Mouse (Mus musculus) stomach, embryonic 15.5 days (tissue): Measurements from ENCODE around the gene Gdpd3. TPM values are rescaled to one million over a fixed set of nuclear protein-coding genes. Genes with fewer than 3 reads are reported as not detected.
"Not testable (repeated sequence)": the region's sequence is repeated elsewhere in the genome, so short reads cannot be mapped to it uniquely, and the experiment has no call there.

Experiments used
- ATAC-seq: fragments of 200-750 bp; cut with Nextera tagmentation; 2 replicates; pipeline ENCODE4 v1.8.0; 2017; ENCODE audit warnings: low read depth, moderate number of reproducible peaks, moderate TSS enrichment; ENCODE audit not compliant: insufficient read depth, low FRiP score
- H3K27ac ChIP-seq: fragments of 300-500 bp; sonication (generic); 2 replicates; pipeline ENCODE4 v1.5.1; 2015; ENCODE audit warnings: mild to moderate bottlenecking, inconsistent platforms
- H3K27me3 ChIP-seq: fragments of 300-500 bp; sonication (generic); replicated peaks from 2 replicates; pipeline ENCODE4 v1.6.1; 2015; ENCODE audit warnings: inconsistent platforms
- H3K36me3 ChIP-seq: fragments of 300-500 bp; sonication (generic); 2 replicates; pipeline ENCODE4 v1.6.1; 2015; ENCODE audit warnings: inconsistent platforms
- H3K4me1 ChIP-seq: fragments of 300-500 bp; sonication (generic); 2 replicates; pipeline ENCODE4 v1.6.1; 2015; ENCODE audit warnings: inconsistent platforms
- H3K4me2 ChIP-seq: fragments of 300-500 bp; sonication (generic); 2 replicates; pipeline ENCODE4 v1.6.1; 2015; ENCODE audit warnings: mild to moderate bottlenecking, inconsistent platforms
- H3K4me3 ChIP-seq: fragments of 300-500 bp; sonication (generic); replicated peaks from 2 replicates; pipeline ENCODE4 v1.5.1; 2015; ENCODE audit warnings: inconsistent platforms
- H3K9ac ChIP-seq: fragments of 300-500 bp; sonication (generic); 2 replicates; pipeline ENCODE4 v1.6.1; 2015; ENCODE audit warnings: inconsistent platforms
- H3K9me3 ChIP-seq: fragments of 300-500 bp; sonication (generic); 2 replicates; pipeline ENCODE4 v1.6.1; 2016; ENCODE audit warnings: inconsistent platforms
- WGBS: fragments of 180-500 bp; shearing (Covaris S2); methylation state at CpG from one replicate; pipeline ENCODE4 v1.1.7; 2015; 5-methylcytosine and 5-hydroxymethylcytosine counted together
- polyA plus RNA-seq: library from polyadenylated mRNA; unstranded; fragments of >200 nt; fragmentation: Nextera tagmentation; extraction: Ambion mirVana; gene quantifications from 2 replicates; pipeline ENCODE4 v1.2.1, GENCODE M21; 2015

Gene Gdpd3
- polyA plus RNA-seq, 1 experiment from 2014 or later, result 3.3 TPM

- not testable (repeated sequence) for H3K27ac ChIP-seq, H3K36me3 ChIP-seq, H3K4me2 ChIP-seq, H3K27me3 ChIP-seq, H3K9me3 ChIP-seq, H3K9ac ChIP-seq, H3K4me3 ChIP-seq, ATAC-seq
- 86% methylated on average over 7 of the region's 7 CpGs for WGBS
- peaks cover 47% of the 10 kb centered on the region for H3K4me1 ChIP-seq
Observed at GRCm38 (mm10) chr7:126779101-126779500, 13.0 kb downstream of the Gdpd3 start.

- peak; percentile 57 for ATAC-seq
- peaks cover 43% of the 10 kb centered on the region for H3K4me1 ChIP-seq
- no peaks in the 10 kb centered on the region for H3K9me3 ChIP-seq
- peaks cover 10% of the 10 kb centered on the region; the same call in 1 of the 2 replicates for H3K36me3 ChIP-seq
- H3K27me3 ChIP-seq, result no peaks in the 10 kb centered on the region
- H3K9ac ChIP-seq, result peak overlapping the region; percentile 24
- H3K4me2 ChIP-seq, result peak overlapping the region; percentile 89
- peak overlapping the region; percentile 60 for H3K27ac ChIP-seq
- under 1% methylated on average over 21 of the region's 21 CpGs for WGBS
- peak overlapping the region; percentile 46 for H3K4me3 ChIP-seq
Observed at GRCm38 (mm10) chr7:126779983-126780970, 14.1 kb downstream of the Gdpd3 start.

- no peak; the same call in 1 of the 2 replicates for ATAC-seq
- Histone ChIP-seq H3K9ac (peak within 1 kb of the TSS; percentile 24), H3K4me3 (peak within 1 kb of the TSS; percentile 46), H3K27me3 (no peaks in the 10 kb centered on the region), H3K9me3 (no peaks in the 10 kb centered on the region), H3K4me1 (peaks cover 38% of the 10 kb centered on the region), H3K36me3 (peaks cover 18% of the 10 kb centered on the region), H3K27ac (peak within 1 kb of the TSS; percentile 60), H3K4me2 (peak within 1 kb of the TSS; percentile 89)
- 7% methylated on average over 22 of the region's 22 CpGs for WGBS
Observed at GRCm38 (mm10) chr7:126780971-126781635, 15.0 kb downstream of the Gdpd3 start, which contains the start of gene Tbx6. Gene Tbx6 (plus strand): TSS chr7:126781483.

GRCm38 (mm10) chr7:126781661-126782370 is 15.7 kb downstream of the Gdpd3 start:
- peaks cover 25% of the 10 kb centered on the region for H3K36me3 ChIP-seq
- peaks cover 33% of the 10 kb centered on the region for H3K4me1 ChIP-seq
- peak overlapping the region; percentile 46; the same call in 1 of the 2 replicates for H3K4me3 ChIP-seq
- no peak for ATAC-seq
- no peaks in the 10 kb centered on the region for H3K9me3 ChIP-seq
- no peak overlapping the region for H3K9ac ChIP-seq
- peak overlapping the region; percentile 60; the same call in 1 of the 2 replicates for H3K27ac ChIP-seq
- peak overlapping the region; percentile 89 for H3K4me2 ChIP-seq
- H3K27me3 ChIP-seq, result no peaks in the 10 kb centered on the region
- 34% methylated on average over 11 of the region's 11 CpGs for WGBS

GRCm38 (mm10) chr7:126782693-126783092 is 16.6 kb downstream of the Gdpd3 start:
- Histone ChIP-seq H3K27me3 (no peaks in the 10 kb centered on the region), H3K36me3 (peaks cover 34% of the 10 kb centered on the region), H3K9ac (no peak overlapping the region), H3K4me2 (no peak overlapping the region), H3K9me3 (no peaks in the 10 kb centered on the region), H3K4me1 (peaks cover 25% of the 10 kb centered on the region), H3K4me3 (no peak overlapping the region), H3K27ac (no peak overlapping the region)
- WGBS, result 73% methylated on average over 13 of the region's 13 CpGs
- ATAC-seq, result no peak

GRCm38 (mm10) chr7:126784469-126784868 is 18.3 kb downstream of the Gdpd3 start:
- ATAC-seq, result no peak
- Histone ChIP-seq H3K9me3 (no peaks in the 10 kb centered on the region), H3K27ac (no peak overlapping the region), H3K4me3 (no peak overlapping the region), H3K4me2 (no peak overlapping the region), H3K36me3 (peaks cover 46% of the 10 kb centered on the region), H3K27me3 (no peaks in the 10 kb centered on the region), H3K9ac (no peak overlapping the region), H3K4me1 (peaks cover 21% of the 10 kb centered on the region)
- WGBS, result 87% methylated on average over 7 of the region's 7 CpGs

- Histone ChIP-seq H3K9me3 (no peaks in the 10 kb centered on the region), H3K27ac (no peak overlapping the region), H3K9ac (no peak overlapping the region), H3K4me2 (no peak overlapping the region), H3K4me1 (peaks cover 17% of the 10 kb centered on the region), H3K36me3 (peaks cover 46% of the 10 kb centered on the region), H3K4me3 (no peak overlapping the region), H3K27me3 (no peaks in the 10 kb centered on the region)
- ATAC-seq, result no peak
- WGBS, result 63% methylated on average over 4 of the region's 4 CpGs
Observed at GRCm38 (mm10) chr7:126785056-126785455, 18.9 kb downstream of the Gdpd3 start.

- H3K4me1 ChIP-seq, result peaks cover 14% of the 10 kb centered on the region; the same call in 1 of the 2 replicates
- no peaks in the 10 kb centered on the region for H3K27me3 ChIP-seq
- H3K9me3 ChIP-seq, result no peaks in the 10 kb centered on the region
- no peak for ATAC-seq
- no peak overlapping the region for H3K4me3 ChIP-seq
- no peak overlapping the region for H3K27ac ChIP-seq
- H3K9ac ChIP-seq, result no peak overlapping the region
- H3K36me3 ChIP-seq, result peaks cover 46% of the 10 kb centered on the region
- H3K4me2 ChIP-seq, result no peak overlapping the region
- WGBS, result 90% methylated on average over 14 of the region's 14 CpGs
Observed at GRCm38 (mm10) chr7:126786142-126786541, 20.0 kb downstream of the Gdpd3 start.

GRCm38 (mm10) chr7:126789141-126789540 is 23.0 kb downstream of the Gdpd3 start:
- Histone ChIP-seq H3K36me3 (peaks cover 42% of the 10 kb centered on the region), H3K4me2 (no peak overlapping the region), H3K9me3 (no peaks in the 10 kb centered on the region), H3K27ac (no peak overlapping the region), H3K4me3 (no peak overlapping the region), H3K27me3 (no peaks in the 10 kb centered on the region), H3K4me1 (peaks cover 8% of the 10 kb centered on the region; the same call in 1 of the 2 replicates), H3K9ac (no peak overlapping the region)
- ATAC-seq, result no peak
- WGBS, result 87% methylated on average over 4 of the region's 4 CpGs

GRCm38 (mm10) chr7:126791851-126792720 is 26.0 kb downstream of the Gdpd3 start, which contains the start of gene Ppp4c:
Gene Ppp4c (minus strand): TSS chr7:126792496.
- Histone ChIP-seq H3K4me1 (peaks cover 17% of the 10 kb centered on the region), H3K9me3 (no peaks in the 10 kb centered on the region), H3K9ac (peak within 1 kb of the TSS; percentile 89), H3K27ac (peak within 1 kb of the TSS; percentile 97), H3K36me3 (peaks cover 45% of the 10 kb centered on the region), H3K4me3 (peak within 1 kb of the TSS; percentile 74), H3K4me2 (peak within 1 kb of the TSS; percentile 60), H3K27me3 (no peaks in the 10 kb centered on the region)
- ATAC-seq, result peak; percentile 93
- WGBS, result under 1% methylated on average over 81 of the region's 83 CpGs
